Mouse (Mus musculus): ENCODE results near the gene Cggbp1. TPM values are rescaled to one million over a fixed set of nuclear protein-coding genes. Genes with fewer than 3 reads are reported as not detected.

Cggbp1 gene
- polyA plus RNA-seq, 1 experiment from 2014 or later, result 64.2 TPM

GRCm38 (mm10) chr16:64876631-64877265 lies 25.0 kb downstream of the Cggbp1 start:
- H3K4me2 ChIP-seq (ENCODE audit: low read length), result no peak overlapping the region
- no peak for TF ChIP-seq CTCF (IDR thresholded peaks at IDR 0.05; ENCODE audit: low read depth)
- no peaks in the 10 kb centered on the region for H3K36me3 ChIP-seq (ENCODE audit: insufficient read depth, low read length)
- H3K4me1 ChIP-seq (replicated peaks; ENCODE audit: insufficient read depth, low read length), result 0 out of 2 replicates have a peak, but pooled peaks cover 3% of the 10 kb centered on the region
- DNase-seq (ENCODE audit: low spot score), result no peak
- no peak overlapping the region for H3K27ac ChIP-seq
- WGBS, result 70% methylated on average over 4 of the region's 4 CpGs
- no peak overlapping the region for H3K9ac ChIP-seq (ENCODE audit: low read depth, low read length)
- ATAC-seq (replicated peaks; ENCODE audit: low FRiP score, low read depth), result no peak
- H3K27me3 ChIP-seq (ENCODE audit: insufficient read depth, low read length), result no peaks in the 10 kb centered on the region
- no peaks in the 10 kb centered on the region for H3K9me3 ChIP-seq (replicated peaks; ENCODE audit: low read length)
- no peak overlapping the region for H3K4me3 ChIP-seq (replicated peaks; ENCODE audit: low read depth, low read length)

- TF ChIP-seq CTCF (IDR thresholded peaks at IDR 0.05; ENCODE audit: low read depth), result no peak
- ATAC-seq (replicated peaks; ENCODE audit: low FRiP score, low read depth), result no peak
- Histone ChIP-seq H3K36me3 (ENCODE audit: insufficient read depth, low read length) (no peaks in the 10 kb centered on the region), H3K4me3 (replicated peaks; ENCODE audit: low read depth, low read length) (no peak overlapping the region), H3K4me2 (ENCODE audit: low read length) (no peak overlapping the region), H3K27ac (no peak overlapping the region), H3K27me3 (ENCODE audit: insufficient read depth, low read length) (no peaks in the 10 kb centered on the region), H3K9ac (ENCODE audit: low read depth, low read length) (no peak overlapping the region), H3K9me3 (replicated peaks; ENCODE audit: low read length) (no peaks in the 10 kb centered on the region), H3K4me1 (replicated peaks; ENCODE audit: insufficient read depth, low read length) (no peaks in the 10 kb centered on the region)
- WGBS, result 83% methylated on average over 3 of the region's 3 CpGs
- DNase-seq (ENCODE audit: low spot score), result no peak
These were observed 25.5 kb downstream of the Cggbp1 start for GRCm38 (mm10) chr16:64877314-64877713.

DNA sequence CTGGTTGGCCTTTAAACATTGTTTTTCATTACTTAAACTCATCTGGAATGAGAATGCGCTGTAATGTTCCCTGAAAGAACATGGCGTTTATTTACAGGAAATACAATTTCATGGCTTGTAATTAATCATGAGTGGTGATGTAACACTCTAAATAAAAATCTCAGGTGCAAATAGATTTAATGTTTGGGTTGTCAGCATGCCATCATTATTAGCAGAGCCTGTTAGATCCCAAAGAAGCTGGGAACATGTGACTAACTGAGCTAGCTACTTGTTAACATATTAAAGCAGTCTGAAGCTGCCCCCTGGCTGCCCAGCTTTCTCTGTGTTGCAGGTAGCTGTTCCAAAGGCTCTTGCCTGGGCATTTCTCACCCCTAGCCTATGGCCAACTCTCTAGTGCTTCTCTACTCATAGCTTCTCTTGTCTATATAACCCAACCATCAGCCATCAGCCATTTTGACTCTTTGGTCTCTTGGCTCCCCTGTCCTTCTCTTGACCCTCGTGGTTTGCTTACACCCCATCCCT lies 26.9 kb downstream of the Cggbp1 start:
- DNase-seq (ENCODE audit: low spot score) (no peak), ATAC-seq (replicated peaks; ENCODE audit: low FRiP score, low read depth) (no peak; the same call in 1 of the 2 replicates)
- Histone ChIP-seq H3K4me3 (replicated peaks; ENCODE audit: low read depth, low read length) (no peak overlapping the region), H3K9ac (ENCODE audit: low read depth, low read length) (no peak overlapping the region), H3K4me2 (ENCODE audit: low read length) (no peak overlapping the region), H3K36me3 (ENCODE audit: insufficient read depth, low read length) (no peaks in the 10 kb centered on the region), H3K9me3 (replicated peaks; ENCODE audit: low read length) (no peaks in the 10 kb centered on the region), H3K27ac (no peak overlapping the region), H3K27me3 (ENCODE audit: insufficient read depth, low read length) (no peaks in the 10 kb centered on the region), H3K4me1 (replicated peaks; ENCODE audit: insufficient read depth, low read length) (no peaks in the 10 kb centered on the region)
- TF ChIP-seq CTCF (IDR thresholded peaks at IDR 0.05; ENCODE audit: low read depth), result peak; percentile 46
- WGBS, result 77% methylated on average over 3 of the region's 3 CpGs

DNA sequence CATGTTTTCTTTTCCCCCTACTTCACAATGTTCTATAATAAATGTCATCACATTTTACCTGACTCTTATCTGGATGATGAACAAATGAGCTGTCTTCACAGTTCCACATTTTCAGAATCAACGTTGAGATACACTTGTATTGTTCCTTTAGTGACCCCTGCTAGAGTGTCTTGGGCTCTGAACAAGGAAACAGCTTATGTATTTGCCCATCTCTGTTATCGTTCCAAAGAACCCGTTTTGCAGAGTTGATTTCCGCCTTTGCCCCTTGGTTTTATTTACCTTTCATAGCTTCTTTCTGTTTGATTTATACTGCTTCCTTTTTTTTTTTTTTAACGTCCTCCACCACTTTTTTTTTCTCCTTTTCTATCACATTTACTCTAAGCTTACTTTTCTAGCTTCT lies 27.9 kb downstream of the Cggbp1 start:
- Histone ChIP-seq H3K9ac (ENCODE audit: low read depth, low read length) (no peak overlapping the region), H3K27me3 (ENCODE audit: insufficient read depth, low read length) (no peaks in the 10 kb centered on the region), H3K4me3 (replicated peaks; ENCODE audit: low read depth, low read length) (no peak overlapping the region), H3K9me3 (replicated peaks; ENCODE audit: low read length) (no peaks in the 10 kb centered on the region), H3K4me1 (replicated peaks; ENCODE audit: insufficient read depth, low read length) (0 out of 2 replicates have a peak, but pooled peaks cover 3% of the 10 kb centered on the region), H3K36me3 (ENCODE audit: insufficient read depth, low read length) (no peaks in the 10 kb centered on the region), H3K4me2 (ENCODE audit: low read length) (no peak overlapping the region), H3K27ac (no peak overlapping the region)
- ATAC-seq (replicated peaks; ENCODE audit: low FRiP score, low read depth), result no peak
- WGBS, result 50% methylated on average over 5 of the region's 5 CpGs
- DNase-seq (ENCODE audit: low spot score), result no peak
- no peak for TF ChIP-seq CTCF (IDR thresholded peaks at IDR 0.05; ENCODE audit: low read depth)

DNA sequence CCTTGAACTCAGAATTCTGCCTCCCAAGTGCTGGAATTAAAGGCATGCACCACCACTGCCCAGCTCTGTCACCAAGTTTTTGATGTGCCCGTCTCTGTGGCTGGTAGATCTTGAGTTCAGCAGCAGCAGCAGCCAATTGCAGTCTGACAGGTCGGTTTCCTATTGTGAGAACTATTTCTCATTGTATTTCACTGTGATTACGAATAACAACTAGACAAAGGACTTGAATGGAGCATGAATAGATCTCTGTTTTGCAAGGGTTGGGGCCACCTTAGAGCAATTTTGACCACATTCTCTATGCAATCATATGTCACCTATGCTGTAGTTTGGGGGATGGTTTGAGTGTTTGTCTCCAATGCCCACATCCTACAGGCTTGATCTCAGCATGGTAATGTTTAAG lies 29.2 kb downstream of the Cggbp1 start:
- no peak for TF ChIP-seq CTCF (IDR thresholded peaks at IDR 0.05; ENCODE audit: low read depth)
- H3K27ac ChIP-seq, result no peak overlapping the region
- H3K4me3 ChIP-seq (replicated peaks; ENCODE audit: low read depth, low read length), result no peak overlapping the region
- 0 out of 2 replicates have a peak, but pooled peaks cover 3% of the 10 kb centered on the region for H3K4me1 ChIP-seq (replicated peaks; ENCODE audit: insufficient read depth, low read length)
- no peak for ATAC-seq (replicated peaks; ENCODE audit: low FRiP score, low read depth)
- DNase-seq (ENCODE audit: low spot score), result no peak
- no peak overlapping the region for H3K9ac ChIP-seq (ENCODE audit: low read depth, low read length)
- no peak overlapping the region for H3K4me2 ChIP-seq (ENCODE audit: low read length)
- H3K9me3 ChIP-seq (replicated peaks; ENCODE audit: low read length), result no peaks in the 10 kb centered on the region
- WGBS, result 90% methylated on average over 3 of the region's 3 CpGs
- no peaks in the 10 kb centered on the region for H3K36me3 ChIP-seq (ENCODE audit: insufficient read depth, low read length)
- no peaks in the 10 kb centered on the region for H3K27me3 ChIP-seq (ENCODE audit: insufficient read depth, low read length)

DNA sequence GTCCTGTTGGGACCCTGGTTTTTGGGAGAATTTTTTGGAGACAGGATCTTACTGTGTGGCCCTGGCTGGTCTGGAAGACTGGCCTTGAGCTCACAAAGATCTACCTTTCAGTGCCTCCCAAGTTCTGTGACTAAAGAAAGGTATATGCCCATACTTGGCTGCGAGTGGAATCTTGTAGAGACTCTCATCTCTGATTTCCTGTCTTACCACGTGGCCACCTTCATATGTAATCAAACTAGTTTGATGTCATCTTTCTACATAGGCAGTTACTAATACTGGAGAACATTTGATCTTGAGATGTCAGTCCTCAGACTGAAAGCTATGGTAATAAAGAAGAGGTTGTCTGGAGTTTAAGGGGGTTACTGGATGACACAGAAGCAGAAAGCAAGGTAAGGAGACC lies 29.6 kb downstream of the Cggbp1 start:
- Histone ChIP-seq H3K9ac (ENCODE audit: low read depth, low read length) (no peak overlapping the region), H3K9me3 (replicated peaks; ENCODE audit: low read length) (no peaks in the 10 kb centered on the region), H3K27me3 (ENCODE audit: insufficient read depth, low read length) (no peaks in the 10 kb centered on the region), H3K4me2 (ENCODE audit: low read length) (no peak overlapping the region), H3K36me3 (ENCODE audit: insufficient read depth, low read length) (no peaks in the 10 kb centered on the region), H3K4me1 (replicated peaks; ENCODE audit: insufficient read depth, low read length) (0 out of 2 replicates have a peak, but pooled peaks cover 3% of the 10 kb centered on the region), H3K27ac (no peak overlapping the region), H3K4me3 (replicated peaks; ENCODE audit: low read depth, low read length) (no peak overlapping the region)
- 84% methylated on average over 2 of the region's 2 CpGs for WGBS
- TF ChIP-seq CTCF (IDR thresholded peaks at IDR 0.05; ENCODE audit: low read depth), result no peak
- DNase-seq (ENCODE audit: low spot score), result no peak
- no peak for ATAC-seq (replicated peaks; ENCODE audit: low FRiP score, low read depth)
